Mouse (Mus musculus): ENCODE results near the gene Agpat4. TPM values are rescaled to one million over a fixed set of nuclear protein-coding genes. Genes with fewer than 3 reads are reported as not detected.
A peak's percentile ranks its signal among the peaks of the same experiment; 100 is the strongest.

Gene Agpat4
- total and polyA plus RNA-seq, 2 experiments from 2014 or later: 52.9 to 53.5 TPM

GRCm38 (mm10) chr17:12210544-12211132, 92.1 kb downstream of the Agpat4 start:
- H3K27ac ChIP-seq (ENCODE audit: low read depth, low read length): no peak overlapping the region
- no peaks in the 10 kb centered on the region for H3K27me3 ChIP-seq (ENCODE audit: insufficient read depth, low read length)
- no peaks in the 10 kb centered on the region for H3K4me1 ChIP-seq (ENCODE audit: insufficient read depth)
- peak; percentile 99 for TF ChIP-seq CTCF (IDR thresholded peaks at IDR 0.05; ENCODE audit: low read depth)
- H3K9ac ChIP-seq: no peak overlapping the region
- ATAC-seq: peak; percentile 54; the same call in 1 of the 2 replicates
- H3K9me3 ChIP-seq (ENCODE audit: low read length): no peaks in the 10 kb centered on the region
- WGBS: 39% methylated on average over 8 of the region's 8 CpGs
- DNase-seq: peak; percentile 87
- H3K36me3 ChIP-seq (ENCODE audit: insufficient read depth): peaks cover 26% of the 10 kb centered on the region
- no peak overlapping the region for H3K4me2 ChIP-seq (ENCODE audit: low read depth)
- no peak overlapping the region for H3K4me3 ChIP-seq (ENCODE audit: low read depth, low read length)

- Histone ChIP-seq H3K9ac (no peak overlapping the region), H3K36me3 (ENCODE audit: insufficient read depth) (peaks cover 39% of the 10 kb centered on the region), H3K27ac (ENCODE audit: low read depth, low read length) (no peak overlapping the region), H3K4me3 (ENCODE audit: low read depth, low read length) (no peak overlapping the region), H3K4me2 (ENCODE audit: low read depth) (no peak overlapping the region), H3K9me3 (ENCODE audit: low read length) (no peaks in the 10 kb centered on the region), H3K4me1 (ENCODE audit: insufficient read depth) (no peaks in the 10 kb centered on the region), H3K27me3 (ENCODE audit: insufficient read depth, low read length) (no peaks in the 10 kb centered on the region)
- 75% methylated on average over 11 of the region's 11 CpGs for WGBS
- ATAC-seq (no peak), DNase-seq (no peak)
- TF ChIP-seq CTCF (IDR thresholded peaks at IDR 0.05; ENCODE audit: low read depth): no peak
Observed at GRCm38 (mm10) chr17:12211890-12212289, 93.4 kb downstream of the Agpat4 start.

- no peak overlapping the region for H3K27ac ChIP-seq (ENCODE audit: low read depth, low read length)
Observed at GRCm38 (mm10) chr17:12212341-12212740, 93.8 kb downstream of the Agpat4 start.

GRCm38 (mm10) chr17:12213430-12213829, 94.9 kb downstream of the Agpat4 start:
- Histone ChIP-seq H3K4me1 (ENCODE audit: insufficient read depth) (no peaks in the 10 kb centered on the region), H3K9ac (no peak overlapping the region), H3K4me3 (ENCODE audit: low read depth, low read length) (no peak overlapping the region), H3K9me3 (ENCODE audit: low read length) (no peaks in the 10 kb centered on the region), H3K27me3 (ENCODE audit: insufficient read depth, low read length) (no peaks in the 10 kb centered on the region), H3K36me3 (ENCODE audit: insufficient read depth) (peaks cover 53% of the 10 kb centered on the region), H3K4me2 (ENCODE audit: low read depth) (no peak overlapping the region), H3K27ac (ENCODE audit: low read depth, low read length) (no peak overlapping the region)
- DNase-seq (no peak), ATAC-seq (no peak)
- TF ChIP-seq CTCF (IDR thresholded peaks at IDR 0.05; ENCODE audit: low read depth): no peak
- WGBS: 86% methylated on average over 8 of the region's 8 CpGs

More at GRCm38 (mm10) chr17:12212341-12212740, 93.8 kb downstream of the Agpat4 start:
- no peak overlapping the region for H3K9ac ChIP-seq
- no peaks in the 10 kb centered on the region for H3K9me3 ChIP-seq (ENCODE audit: low read length)
- DNase-seq (peak; percentile 34), ATAC-seq (peak; percentile 64)
- WGBS: 46% methylated on average over 6 of the region's 6 CpGs
- TF ChIP-seq CTCF (IDR thresholded peaks at IDR 0.05; ENCODE audit: low read depth): no peak
- H3K36me3 ChIP-seq (ENCODE audit: insufficient read depth): peaks cover 43% of the 10 kb centered on the region
- H3K27me3 ChIP-seq (ENCODE audit: insufficient read depth, low read length): no peaks in the 10 kb centered on the region
- no peaks in the 10 kb centered on the region for H3K4me1 ChIP-seq (ENCODE audit: insufficient read depth)
- H3K4me3 ChIP-seq (ENCODE audit: low read depth, low read length): no peak overlapping the region
- H3K4me2 ChIP-seq (ENCODE audit: low read depth): no peak overlapping the region

- H3K27ac ChIP-seq (ENCODE audit: low read depth, low read length): no peak overlapping the region
- ATAC-seq (no peak), DNase-seq (no peak)
- H3K4me1 ChIP-seq (ENCODE audit: insufficient read depth): no peaks in the 10 kb centered on the region
- peaks cover 64% of the 10 kb centered on the region for H3K36me3 ChIP-seq (ENCODE audit: insufficient read depth)
- no peak for TF ChIP-seq CTCF (IDR thresholded peaks at IDR 0.05; ENCODE audit: low read depth)
- H3K4me3 ChIP-seq (ENCODE audit: low read depth, low read length): no peak overlapping the region
- H3K9me3 ChIP-seq (ENCODE audit: low read length): no peaks in the 10 kb centered on the region
- no peak overlapping the region for H3K4me2 ChIP-seq (ENCODE audit: low read depth)
- WGBS: 82% methylated on average over 6 of the region's 6 CpGs
- no peak overlapping the region for H3K9ac ChIP-seq
- no peaks in the 10 kb centered on the region for H3K27me3 ChIP-seq (ENCODE audit: insufficient read depth, low read length)
Observed at GRCm38 (mm10) chr17:12216224-12216623, 97.7 kb downstream of the Agpat4 start.

- Histone ChIP-seq H3K4me1 (ENCODE audit: insufficient read depth) (no peaks in the 10 kb centered on the region), H3K36me3 (ENCODE audit: insufficient read depth) (peaks cover 46% of the 10 kb centered on the region), H3K4me3 (ENCODE audit: low read depth, low read length) (no peak overlapping the region), H3K27ac (ENCODE audit: low read depth, low read length) (no peak overlapping the region; the same call in 1 of the 2 replicates), H3K9me3 (ENCODE audit: low read length) (no peaks in the 10 kb centered on the region), H3K4me2 (ENCODE audit: low read depth) (no peak overlapping the region), H3K27me3 (ENCODE audit: insufficient read depth, low read length) (no peaks in the 10 kb centered on the region), H3K9ac (no peak overlapping the region)
- ATAC-seq (peak; percentile 66), DNase-seq (peak; percentile 57)
- 0 out of 2 replicates have a peak, but pooled peaks have one; percentile 6 for TF ChIP-seq CTCF (IDR thresholded peaks at IDR 0.05; ENCODE audit: low read depth)
- 47% methylated on average over 6 of the region's 6 CpGs for WGBS
Observed at GRCm38 (mm10) chr17:12221926-12222325, 103.4 kb downstream of the Agpat4 start.

GRCm38 (mm10) chr17:12223682-12224081, 105.2 kb downstream of the Agpat4 start:
- H3K4me2 ChIP-seq (ENCODE audit: low read depth): no peak overlapping the region
- WGBS: 35% methylated on average over 5 of the region's 5 CpGs
- TF ChIP-seq CTCF (IDR thresholded peaks at IDR 0.05; ENCODE audit: low read depth): no peak
- no peak for DNase-seq
- no peaks in the 10 kb centered on the region for H3K4me1 ChIP-seq (ENCODE audit: insufficient read depth)
- no peaks in the 10 kb centered on the region for H3K9me3 ChIP-seq (ENCODE audit: low read length)
- no peak overlapping the region for H3K9ac ChIP-seq
- no peak for ATAC-seq
- H3K27ac ChIP-seq (ENCODE audit: low read depth, low read length): no peak overlapping the region
- no peak overlapping the region for H3K4me3 ChIP-seq (ENCODE audit: low read depth, low read length)
- H3K27me3 ChIP-seq (ENCODE audit: insufficient read depth, low read length): no peaks in the 10 kb centered on the region
- peaks cover 42% of the 10 kb centered on the region for H3K36me3 ChIP-seq (ENCODE audit: insufficient read depth)
